Mouse (Mus musculus): ENCODE measurements around the gene Nudt14. TPM values are rescaled to one million over a fixed set of nuclear protein-coding genes. Genes with fewer than 3 reads are reported as not detected.

Gene Nudt14
- total RNA-seq, 2 experiments from 2014 or later, result 13.4 to 14.8 TPM

DNA sequence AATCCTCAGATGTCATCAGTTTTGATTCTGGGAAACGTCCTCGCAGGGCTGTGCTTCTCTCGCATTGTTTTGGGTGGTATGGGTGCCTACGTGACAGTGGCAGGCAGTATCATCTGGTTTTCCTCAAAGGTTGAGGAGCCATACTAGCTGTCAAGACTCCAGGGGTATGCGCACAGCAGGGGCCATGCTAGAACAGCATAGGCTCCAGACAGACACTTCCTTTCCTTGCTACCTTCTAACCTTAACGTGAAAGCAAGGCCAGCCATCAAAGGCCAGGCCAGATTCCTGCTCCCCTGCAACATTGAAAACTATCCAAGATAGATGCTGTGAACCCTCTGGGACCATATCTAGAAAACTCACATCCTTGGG is 8.8 kb upstream of the Nudt14 start:
- ATAC-seq (replicated peaks; ENCODE audit: poor library complexity), result no peak

DNA sequence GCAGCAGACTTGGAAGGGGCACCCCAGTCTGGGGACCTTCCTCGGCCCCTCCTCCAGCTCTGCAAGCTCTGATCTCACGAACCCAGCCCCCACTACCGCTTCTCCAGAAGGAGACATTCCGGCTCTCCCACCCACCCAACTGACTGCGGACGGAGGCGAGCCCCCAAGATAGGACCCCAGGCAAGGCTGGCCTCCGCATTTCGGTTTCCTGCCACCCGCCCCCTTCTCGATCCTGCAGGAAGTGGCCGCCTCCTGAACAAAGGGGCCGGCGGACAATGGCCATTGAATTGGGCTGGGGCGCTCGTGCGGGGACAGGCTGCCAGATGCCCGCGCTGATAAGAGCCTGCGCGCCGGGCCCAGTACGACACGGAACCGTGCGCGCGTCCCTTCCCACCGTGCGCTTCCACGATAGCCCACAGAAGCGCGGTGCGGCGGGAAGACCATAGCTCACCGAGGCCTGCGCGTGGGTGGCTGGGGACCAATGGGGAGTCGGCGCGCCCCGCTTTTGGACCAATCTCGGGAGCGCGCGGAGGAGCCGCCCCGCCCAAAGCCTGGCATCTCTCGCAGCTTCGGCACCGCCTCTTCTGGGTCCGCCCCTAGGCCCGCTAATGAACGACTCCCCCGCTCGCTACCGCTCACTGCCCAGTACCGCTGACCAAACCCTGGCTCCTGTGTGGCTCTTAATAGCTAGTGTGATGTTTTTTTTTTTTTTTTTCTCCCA is 8.3 kb upstream of the Nudt14 start:
- ATAC-seq (replicated peaks; ENCODE audit: poor library complexity), result peak; percentile 73

DNA sequence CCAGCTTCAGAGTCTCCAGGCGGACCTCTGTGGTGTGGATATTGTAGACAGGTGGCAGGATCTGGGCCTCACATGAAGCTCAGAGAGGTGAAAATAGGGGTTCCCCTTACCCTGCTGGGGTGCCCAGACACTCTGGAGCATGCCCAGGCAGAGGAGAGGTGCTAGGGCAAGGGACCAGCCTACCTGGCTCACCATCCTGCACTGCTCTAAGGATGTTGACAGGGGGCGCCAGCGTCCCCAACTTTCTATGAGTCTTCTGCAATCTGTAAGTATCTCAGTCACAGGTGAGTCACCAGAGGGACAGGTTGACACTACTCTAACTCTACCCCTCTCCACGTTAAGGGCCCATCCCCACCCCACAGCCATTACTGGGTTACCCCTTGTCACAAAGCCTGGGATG is 5.4 kb upstream of the Nudt14 start:
- ATAC-seq (replicated peaks; ENCODE audit: poor library complexity), result peak; percentile 39

DNA sequence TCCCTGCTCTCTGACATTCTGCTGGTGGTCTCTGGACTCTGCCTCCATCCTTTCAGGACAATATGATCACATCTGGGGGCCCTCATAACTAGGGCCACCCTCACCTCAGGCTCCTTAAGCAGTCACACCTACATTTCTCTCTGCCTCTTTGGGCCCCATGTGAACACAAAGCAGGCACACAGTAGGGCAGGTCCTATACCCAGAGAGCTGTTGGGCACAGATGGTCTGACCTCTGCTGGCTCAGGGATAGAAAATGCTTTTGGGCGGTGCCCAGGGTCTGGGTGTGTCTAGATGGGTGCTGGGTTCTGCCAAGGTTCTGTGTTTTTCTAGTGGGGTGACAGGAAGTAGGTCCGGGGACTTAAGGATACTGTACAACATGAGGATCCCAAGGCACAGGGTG is 1.7 kb upstream of the Nudt14 start:
- ATAC-seq (replicated peaks; ENCODE audit: poor library complexity), result no peak

DNA sequence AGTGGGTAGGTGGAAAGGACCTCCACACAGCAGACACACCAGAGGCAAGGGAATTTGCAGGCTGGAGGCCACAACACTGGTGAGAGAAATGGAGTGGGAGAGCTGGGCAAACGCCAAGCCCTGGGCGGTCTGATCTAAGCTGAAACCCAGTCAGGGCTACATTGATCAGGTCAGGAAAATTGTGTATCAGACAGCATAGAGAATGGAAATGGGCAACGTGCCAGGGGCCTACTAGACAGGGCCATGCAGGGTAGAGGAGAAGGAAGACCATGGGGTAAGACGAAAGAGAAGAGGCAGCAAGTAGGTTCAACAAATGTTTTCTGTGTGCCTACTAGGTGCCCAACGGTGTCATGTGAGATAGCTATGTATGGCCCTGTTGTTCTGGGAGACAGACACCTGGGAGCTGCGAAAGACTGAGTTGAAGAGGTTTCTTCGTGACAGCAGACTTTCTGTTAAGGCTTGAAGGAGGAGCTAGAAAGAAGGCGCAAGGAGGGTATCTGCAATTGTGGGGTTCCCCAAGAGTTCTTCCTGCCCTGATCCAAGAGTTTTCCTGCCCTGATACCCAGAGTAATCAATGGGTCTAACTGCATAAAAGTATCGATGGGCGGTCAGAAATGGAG is 658 bp downstream of the Nudt14 start:
- ATAC-seq (replicated peaks; ENCODE audit: poor library complexity), result peak; percentile 5; the same call in 1 of the 2 replicates

DNA sequence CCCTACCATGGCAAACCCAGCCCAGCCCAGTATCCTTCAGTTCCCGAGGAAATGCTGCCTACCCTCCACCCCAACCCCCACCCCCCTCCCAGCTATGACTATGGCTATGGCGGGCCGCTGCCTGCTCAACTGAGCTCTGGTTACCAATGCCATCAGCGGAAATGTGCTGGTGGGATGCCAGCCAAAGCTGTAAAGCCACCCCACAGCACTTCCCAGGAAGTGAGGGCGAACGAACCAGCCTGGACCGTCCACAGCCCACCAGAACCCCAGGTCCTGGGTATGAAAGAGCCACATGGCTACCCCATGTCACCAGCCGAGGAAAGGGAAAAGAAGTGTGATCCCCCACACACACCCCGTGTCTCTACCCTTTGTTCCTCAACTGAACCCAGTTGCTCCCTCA is 1.2 kb downstream of the Nudt14 start:
- ATAC-seq (replicated peaks; ENCODE audit: poor library complexity), result no peak

DNA sequence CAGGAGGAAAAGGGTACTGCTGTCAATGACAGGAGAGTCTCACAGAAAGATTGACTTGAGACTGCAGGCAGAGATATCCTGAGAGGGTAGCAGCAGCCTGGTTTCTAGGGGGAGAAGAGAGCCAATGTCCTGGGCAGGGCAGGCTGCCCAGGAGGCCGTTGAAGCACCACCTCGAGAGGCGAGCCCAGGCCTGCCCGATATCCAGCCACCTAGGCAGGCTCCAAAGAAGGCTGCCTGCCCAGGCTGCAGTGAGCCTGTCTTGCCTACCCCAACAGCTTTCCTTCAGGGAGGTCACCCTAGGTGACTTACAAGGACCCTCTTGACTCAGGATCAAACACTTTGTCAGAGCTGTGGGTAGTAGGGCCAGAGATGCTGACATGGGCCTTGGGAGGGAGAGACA is 1.7 kb downstream of the Nudt14 start:
- ATAC-seq (replicated peaks; ENCODE audit: poor library complexity), result no peak

DNA sequence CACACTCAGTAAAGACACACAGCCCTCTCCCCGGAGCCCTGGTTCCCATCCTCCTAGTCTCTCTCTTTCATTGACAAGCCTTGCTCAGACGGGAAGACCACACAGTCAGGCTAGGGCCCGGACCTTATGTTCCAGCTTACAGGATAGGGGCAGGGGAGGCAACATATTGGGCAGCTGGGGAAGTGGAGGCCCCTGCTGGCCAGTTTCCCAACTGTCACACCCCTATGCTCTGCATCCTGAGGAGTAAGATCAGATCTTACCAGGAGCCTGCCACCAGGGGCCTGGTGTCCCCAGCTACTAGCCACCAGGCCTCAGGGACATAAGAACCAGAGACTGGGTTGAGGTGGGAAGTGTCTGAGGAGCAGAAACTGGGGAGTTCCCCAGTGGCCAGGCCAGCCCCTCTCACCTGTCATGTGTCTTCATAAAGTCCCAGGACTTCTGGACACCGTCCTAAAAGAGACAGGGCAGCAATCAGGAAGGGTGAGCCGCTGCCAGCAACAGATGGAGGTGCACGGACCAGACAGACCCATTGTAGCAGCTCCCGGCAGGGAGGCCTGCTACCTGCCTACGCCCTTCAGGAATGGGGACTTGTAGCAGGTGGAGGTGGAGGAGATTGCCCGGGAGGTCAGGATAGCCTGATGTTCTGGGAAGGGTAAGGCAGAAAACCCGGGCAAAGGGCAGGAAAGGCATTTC is 2.9 kb downstream of the Nudt14 start:
- peak; percentile 43 for ATAC-seq (replicated peaks; ENCODE audit: poor library complexity)

DNA sequence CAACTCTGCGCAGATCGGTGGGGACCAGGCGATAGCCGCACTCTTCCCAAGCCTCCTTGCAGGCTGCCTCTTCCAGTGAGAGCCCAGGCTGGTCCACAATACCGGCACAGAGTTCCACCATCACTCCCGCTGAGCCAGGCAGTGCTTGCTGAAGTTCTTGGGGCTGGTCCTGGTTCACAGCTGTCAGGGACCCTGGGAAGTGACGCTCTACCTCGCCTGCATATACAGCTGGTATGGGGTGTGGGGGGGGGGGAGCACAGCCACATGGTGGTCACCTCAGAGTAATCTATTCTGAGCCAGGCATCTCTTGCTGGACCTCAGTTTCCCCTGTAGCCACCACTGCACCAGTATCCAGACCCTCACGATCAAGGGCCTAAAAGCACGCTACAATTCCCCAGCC is 3.6 kb downstream of the Nudt14 start:
- ATAC-seq (replicated peaks; ENCODE audit: poor library complexity), result no peak

DNA sequence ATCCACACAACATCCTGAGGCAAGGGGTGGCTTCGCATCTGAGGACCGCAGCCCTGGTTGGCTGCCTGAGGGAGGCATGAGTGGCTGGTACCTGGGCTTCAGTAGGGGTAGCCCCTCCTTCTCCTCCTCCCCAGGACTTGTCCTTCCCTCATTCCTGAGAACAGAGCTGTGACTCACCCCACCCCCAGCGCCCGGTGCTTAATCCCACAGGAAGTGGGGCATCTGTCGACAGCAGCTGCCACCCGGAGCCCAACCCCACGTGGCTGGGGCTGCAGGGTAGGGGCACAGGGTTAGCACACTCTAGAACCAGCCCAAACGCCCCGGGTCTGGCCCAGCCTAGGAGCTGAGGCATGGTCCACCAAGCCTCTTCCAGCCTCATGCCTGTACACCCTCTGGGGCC is 4.0 kb downstream of the Nudt14 start:
- no peak for ATAC-seq (replicated peaks; ENCODE audit: poor library complexity)

DNA sequence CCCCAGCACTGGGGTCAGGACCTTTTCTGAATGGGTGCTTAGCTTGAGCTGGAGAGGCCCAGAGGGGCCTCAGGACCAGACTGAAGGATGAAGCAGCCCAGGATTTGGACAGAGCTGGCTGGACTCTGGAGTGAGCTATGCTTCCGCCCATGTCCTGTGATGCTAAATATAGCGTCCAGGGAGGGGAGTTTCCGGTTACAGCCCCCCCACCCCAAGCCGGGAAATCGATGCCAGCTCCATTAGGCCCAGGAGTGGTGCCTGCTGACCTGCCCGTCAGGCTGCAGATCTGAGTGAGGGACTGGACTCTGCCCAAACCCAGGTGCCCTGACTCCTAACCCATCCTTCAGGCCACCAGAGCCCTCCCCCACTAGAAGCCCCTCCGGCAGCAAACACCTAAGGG is 9.3 kb downstream of the Nudt14 start:
- no peak for ATAC-seq (replicated peaks; ENCODE audit: poor library complexity)

DNA sequence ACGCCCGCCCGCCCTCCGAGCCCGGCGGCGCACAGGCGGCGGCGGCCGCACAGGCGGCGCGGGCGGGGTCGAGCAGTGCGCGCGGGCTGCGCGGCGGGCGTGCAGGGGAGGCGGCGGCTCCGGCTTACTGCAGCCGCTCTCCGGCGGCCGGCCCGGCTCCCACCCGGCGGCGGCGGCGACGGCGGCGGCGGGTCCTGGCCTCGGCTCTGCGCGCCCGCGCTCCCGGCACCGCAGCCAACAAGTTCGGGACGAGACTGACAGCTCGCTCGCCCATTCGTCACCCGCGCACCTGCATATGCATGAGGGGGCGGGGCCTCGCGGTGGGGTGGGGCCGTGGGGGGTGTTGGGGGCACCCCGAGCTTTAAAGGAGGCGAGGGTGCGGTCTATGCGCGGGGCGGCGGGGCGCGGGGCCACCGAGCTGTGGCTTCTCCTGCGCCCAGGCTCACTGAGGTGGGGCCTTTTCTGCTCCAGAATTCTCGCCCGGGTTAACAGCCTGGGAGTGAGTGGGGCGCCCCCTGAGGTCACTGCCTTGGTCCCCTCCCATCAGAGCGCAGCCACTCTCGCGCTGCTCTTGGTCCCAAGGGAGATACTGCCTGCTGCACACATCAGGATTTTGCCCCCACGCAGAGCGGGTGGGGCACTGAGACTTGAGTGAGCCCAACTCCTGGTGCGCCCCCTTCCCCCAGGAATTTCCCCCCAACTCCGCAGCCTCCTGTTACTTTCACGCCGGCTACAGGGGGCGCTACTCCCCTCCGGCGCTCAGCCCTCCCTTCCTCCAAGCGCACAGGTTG is 12.2 kb downstream of the Nudt14 start, which contains the start of gene Jag2:
Gene Jag2, minus strand, starts transcription at position 215 of the 791 bp plus-strand sequence.
- ATAC-seq (replicated peaks; ENCODE audit: poor library complexity), result peak; percentile 38

DNA sequence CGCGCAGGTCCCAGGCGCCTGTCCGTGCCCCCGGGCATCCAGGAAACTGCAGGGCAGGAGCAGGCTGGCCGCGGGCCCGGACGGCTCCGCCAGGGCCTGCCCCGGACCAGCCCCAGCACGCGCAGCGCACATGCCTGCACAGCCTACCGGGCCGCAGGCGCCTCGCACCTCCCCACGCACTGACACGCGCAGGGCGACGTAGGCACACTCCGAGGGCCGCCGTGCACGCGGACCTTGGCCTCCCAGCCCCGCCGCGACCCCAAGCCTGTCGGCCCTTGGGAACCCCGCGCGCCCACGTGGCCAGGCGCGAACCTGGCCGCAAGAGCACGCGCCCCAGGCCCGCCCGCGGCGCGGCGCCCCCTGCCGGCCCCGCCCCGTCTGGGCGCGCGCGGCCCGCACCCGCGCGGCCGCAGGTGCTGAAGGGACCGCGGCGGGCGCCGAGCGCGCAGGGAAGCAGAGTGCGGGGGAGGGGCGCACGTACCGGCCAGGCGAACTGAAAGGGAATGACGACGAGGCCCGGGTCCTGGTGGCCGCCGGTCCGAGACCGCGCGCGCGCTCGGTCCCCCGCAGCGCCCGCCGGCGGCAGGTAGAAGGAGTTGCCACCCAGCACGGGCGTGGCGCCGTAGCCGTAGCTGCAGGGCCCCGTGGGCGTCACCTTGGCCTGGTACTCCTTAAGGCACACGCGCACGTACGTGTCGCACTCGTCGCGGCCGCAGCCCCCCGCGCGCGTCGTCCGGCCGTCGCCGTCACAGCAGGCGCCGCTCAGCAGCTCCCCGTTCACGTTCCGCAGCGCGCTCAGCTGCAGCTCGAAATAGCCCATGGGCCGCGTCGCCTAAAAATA is 13.3 kb downstream of the Nudt14 start:
- ATAC-seq (replicated peaks; ENCODE audit: poor library complexity), result peak; percentile 26; the same call in 1 of the 2 replicates

DNA sequence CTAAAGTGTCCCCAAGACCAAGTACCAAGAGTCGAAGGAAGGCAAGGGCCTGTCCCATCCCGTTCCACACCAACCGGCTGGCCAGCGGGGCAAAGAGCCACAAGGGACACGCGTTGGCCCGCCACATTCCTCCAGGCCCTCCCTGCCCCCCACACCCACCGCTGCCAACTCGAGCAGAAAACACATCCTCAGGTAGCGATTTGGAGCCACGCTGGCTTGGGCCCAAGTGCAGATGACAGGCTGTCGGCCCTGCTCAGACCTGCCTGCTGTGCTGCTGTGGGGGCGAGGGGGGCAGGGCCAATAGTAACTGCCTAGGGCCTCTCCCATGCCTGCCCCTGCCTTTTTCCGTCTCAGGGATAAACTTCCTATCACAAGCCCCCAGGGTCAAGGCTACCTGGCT is 14.7 kb downstream of the Nudt14 start:
- no peak for ATAC-seq (replicated peaks; ENCODE audit: poor library complexity)

DNA sequence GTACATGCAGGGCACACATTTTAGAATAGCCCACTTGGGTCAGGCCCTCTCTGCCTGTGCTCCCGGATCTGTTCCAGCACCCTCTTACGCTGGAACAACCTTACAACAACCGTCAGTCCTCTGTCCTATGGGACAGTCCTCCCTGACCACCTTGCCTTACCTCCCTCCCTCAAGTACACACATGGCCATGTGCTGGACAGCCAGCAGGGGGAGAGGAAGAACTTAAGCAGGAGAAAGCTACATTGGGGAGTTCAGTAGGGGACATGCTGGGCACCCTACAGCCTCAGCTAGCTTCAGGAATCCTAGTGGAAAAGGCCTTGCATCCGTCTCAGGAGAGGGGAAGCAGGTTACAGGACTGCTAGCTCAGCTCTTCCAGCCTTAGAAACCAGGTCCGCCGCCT is 16.0 kb downstream of the Nudt14 start:
- ATAC-seq (replicated peaks; ENCODE audit: poor library complexity), result no peak

DNA sequence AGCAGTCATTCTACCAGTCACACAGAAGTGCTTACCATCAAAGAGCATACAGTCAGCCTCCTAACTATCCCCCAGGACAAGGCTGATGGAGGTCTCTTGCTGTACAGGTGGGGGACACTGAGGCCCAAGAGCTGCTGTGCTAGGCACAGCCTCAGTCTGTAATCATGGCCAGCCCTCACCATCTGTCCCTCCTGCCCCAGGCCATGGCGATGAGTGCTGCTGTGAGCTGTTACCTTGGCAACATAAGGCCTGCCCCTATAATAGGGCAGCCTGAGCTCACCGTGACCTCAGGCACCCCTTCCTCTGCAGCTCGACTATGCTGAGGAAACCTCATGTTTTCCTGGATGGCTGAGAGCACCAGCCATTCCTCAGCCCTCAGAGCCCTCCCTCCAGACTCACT is 19.4 kb downstream of the Nudt14 start:
- no peak for ATAC-seq (replicated peaks; ENCODE audit: poor library complexity)

DNA sequence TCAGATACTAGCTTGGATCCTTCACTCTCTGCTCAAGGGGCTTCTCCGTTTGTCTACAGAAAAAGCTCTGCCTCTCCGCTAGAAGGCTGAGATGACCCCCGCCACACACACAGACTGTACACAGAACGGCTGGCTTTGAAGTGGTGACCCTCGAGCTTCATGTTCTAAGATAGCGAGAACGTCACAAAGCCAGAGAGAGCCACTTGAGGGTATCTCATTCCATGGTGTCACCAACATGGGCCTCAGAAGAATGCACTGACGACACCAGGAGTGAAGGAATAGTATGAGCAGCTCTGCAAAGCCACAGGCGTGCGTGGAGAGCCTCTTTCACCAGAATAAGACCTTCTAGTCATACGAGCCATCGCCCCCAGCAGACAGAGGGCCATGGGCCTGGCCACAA is 20.4 kb downstream of the Nudt14 start:
- ATAC-seq (replicated peaks; ENCODE audit: poor library complexity), result no peak

DNA sequence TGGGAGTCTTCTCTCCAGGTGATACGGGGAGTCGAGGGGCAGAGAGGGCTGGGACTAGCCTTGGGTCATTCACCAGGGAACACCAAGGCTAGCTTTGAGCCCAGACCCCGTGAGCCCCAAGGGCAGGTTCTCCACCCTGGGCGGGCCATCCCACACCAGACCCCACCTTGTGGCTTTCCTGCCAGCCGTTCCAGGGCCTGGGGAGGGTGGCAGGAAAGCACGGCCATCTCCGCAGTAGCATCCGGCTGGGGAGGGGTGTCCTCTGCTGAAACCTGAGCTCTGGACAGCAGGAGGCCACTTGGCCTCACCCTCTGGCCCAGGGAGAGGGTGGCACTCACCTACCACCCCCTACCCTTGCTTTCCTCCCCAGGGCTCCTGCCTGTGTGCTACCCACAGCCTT is 24.0 kb downstream of the Nudt14 start:
- ATAC-seq (replicated peaks; ENCODE audit: poor library complexity), result peak; percentile 17; the same call in 1 of the 2 replicates

DNA sequence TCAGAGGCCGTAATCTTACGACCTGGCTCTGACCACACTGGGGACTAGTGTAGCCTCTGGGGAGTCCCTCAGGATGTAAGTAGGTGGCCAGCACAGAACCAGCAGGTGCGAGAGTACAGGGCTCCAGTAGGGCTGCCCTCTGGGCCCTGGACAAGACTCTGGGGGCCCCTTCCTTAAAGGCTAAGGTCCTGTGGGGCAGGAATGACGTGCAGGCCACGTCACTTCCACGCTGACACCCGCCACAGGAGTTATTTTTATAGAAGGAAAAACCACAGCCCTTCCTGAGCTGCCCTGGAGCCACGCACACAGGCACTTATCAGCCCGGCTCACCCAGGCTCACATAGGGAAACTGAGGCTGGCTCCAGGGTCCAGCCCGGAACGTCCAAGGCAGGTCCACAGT is 24.4 kb downstream of the Nudt14 start:
- peak; percentile 53 for ATAC-seq (replicated peaks; ENCODE audit: poor library complexity)

DNA sequence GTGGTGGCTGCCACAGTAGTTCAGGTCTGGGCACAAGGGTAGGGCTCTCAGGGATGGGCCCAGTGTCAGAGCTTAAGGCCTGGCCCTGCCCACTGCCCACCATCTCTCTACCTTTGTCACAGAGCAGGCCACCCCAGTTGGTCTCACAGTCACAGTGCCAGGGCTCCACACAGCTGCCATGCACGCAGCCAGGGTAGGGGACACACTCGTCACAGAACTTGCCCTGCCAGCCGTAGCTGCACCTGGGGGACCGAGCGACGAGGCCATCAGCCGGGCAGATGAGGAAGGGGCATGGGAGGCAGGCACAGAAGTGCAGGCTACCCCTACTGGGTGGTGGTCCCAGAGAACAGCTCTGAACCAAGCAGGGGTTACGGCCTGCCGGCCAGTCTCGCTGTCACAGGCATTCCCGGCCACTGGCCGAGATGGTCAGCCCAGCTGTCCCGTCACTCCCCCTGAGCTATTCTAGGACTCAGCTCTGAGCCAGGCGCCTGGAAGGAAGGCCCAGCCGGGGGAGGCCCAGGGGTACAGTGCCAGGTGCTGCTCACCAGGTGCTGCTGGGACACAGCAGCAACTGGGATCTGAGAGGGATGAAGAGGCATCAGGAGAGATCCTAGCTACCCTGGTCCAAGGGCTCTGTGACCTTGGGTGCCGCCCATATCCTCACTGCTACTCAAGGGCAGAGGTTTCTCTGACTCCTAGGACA is 25.1 kb downstream of the Nudt14 start:
- ATAC-seq (replicated peaks; ENCODE audit: poor library complexity), result no peak
